Mouse (Mus musculus) gastrocnemius, adult 8-10 months (tissue): ENCODE measurements at regions not wholly inside any gene's neighbourhood (a gene's known extent, or its start where the extent isn't known, plus 50 kb on each side); places are given as distances from the start of the nearest gene placed in this dataset.

Experiments
- DNase-seq, 2 experiments: peaks; one replicate each; pipeline ENCODE4 v3.0.0; 2022; ENCODE audit warnings: low spot score in 2 of 2

- no peak for DNase-seq
Measured at GRCm38 (mm10) chr4:53386309-53386708, 53.9 kb upstream of the Slc44a1 start.

GRCm38 (mm10) chr4:53384761-53385160 is 55.5 kb upstream of the Slc44a1 start:
- peak; percentile 44 to 52 for DNase-seq

GRCm38 (mm10) chr4:53384104-53384503 is 56.1 kb upstream of the Slc44a1 start:
- no peak for DNase-seq

GRCm38 (mm10) chr4:53382012-53382411 is 58.2 kb upstream of the Slc44a1 start:
- DNase-seq = no peak

- no peak for DNase-seq
Measured at GRCm38 (mm10) chr4:53379855-53380254, 60.4 kb upstream of the Slc44a1 start.

- DNase-seq = no peak
Measured at GRCm38 (mm10) chr4:53376995-53377394, 63.2 kb upstream of the Slc44a1 start.

- DNase-seq = no peak
Measured at GRCm38 (mm10) chr4:53356374-53356773, 83.8 kb upstream of the Slc44a1 start.

GRCm38 (mm10) chr4:53354961-53355360 is 85.3 kb upstream of the Slc44a1 start:
- DNase-seq = peak; percentile 5 to 6

- DNase-seq = no peak
Measured at GRCm38 (mm10) chr4:53353399-53354090, 86.7 kb upstream of the Slc44a1 start.

GRCm38 (mm10) chr4:53351104-53351607 is 89.1 kb upstream of the Slc44a1 start:
- DNase-seq = no peak

- no peak for DNase-seq
Measured at GRCm38 (mm10) chr4:53345346-53345745, 94.9 kb upstream of the Slc44a1 start.

GRCm38 (mm10) chr4:53344546-53344945 is 95.7 kb upstream of the Slc44a1 start:
- no peak for DNase-seq

GRCm38 (mm10) chr4:53341181-53341580 is 99.0 kb upstream of the Slc44a1 start:
- DNase-seq = no peak

- no peak for DNase-seq
Measured at GRCm38 (mm10) chr4:53340021-53340667, 100.1 kb upstream of the Slc44a1 start.

- no peak for DNase-seq
Measured at GRCm38 (mm10) chr4:53339125-53340020, 100.8 kb upstream of the Slc44a1 start.

- no peak for DNase-seq
Measured at GRCm38 (mm10) chr4:53338479-53338878, 101.7 kb upstream of the Slc44a1 start.

GRCm38 (mm10) chr4:53337784-53338183 is 102.4 kb upstream of the Slc44a1 start:
- no peak for DNase-seq

GRCm38 (mm10) chr4:53327382-53328165 is 112.6 kb upstream of the Slc44a1 start:
- DNase-seq = no peak

GRCm38 (mm10) chr4:53323838-53324237 is 116.4 kb upstream of the Slc44a1 start:
- DNase-seq = no peak

GRCm38 (mm10) chr4:53323195-53323594 is 117.0 kb upstream of the Slc44a1 start:
- no peak for DNase-seq

- DNase-seq = no peak
Measured at GRCm38 (mm10) chr4:53322484-53322883, 117.7 kb upstream of the Slc44a1 start.
